Mouse (Mus musculus) cerebellum, adult 2 months (tissue): ENCODE measurements around the gene Adcy10. TPM values are rescaled to one million over a fixed set of nuclear protein-coding genes. Genes with fewer than 3 reads are reported as not detected.

Source experiments
- DNase-seq, 2 experiments: peaks; one replicate each; pipeline ENCODE4 v3.0.0; 2021
- H3K27ac ChIP-seq: fragments of 200-500 bp; 2 replicates; pipeline ENCODE4 v1.5.1; 2012; ENCODE audit warnings: low read length, control low read depth, inconsistent platforms; ENCODE audit not compliant: insufficient read depth
- H3K27me3 ChIP-seq: fragments of 200-500 bp; 2 replicates; pipeline ENCODE4 v1.6.1; 2012; ENCODE audit warnings: inconsistent platforms, mild to moderate bottlenecking, low read length, moderate library complexity; ENCODE audit not compliant: control insufficient read depth, insufficient read depth
- H3K4me1 ChIP-seq: fragments of 200-500 bp; 2 replicates; pipeline ENCODE4 v1.6.1; 2011; ENCODE audit warnings: low read length; ENCODE audit not compliant: control insufficient read depth, insufficient read depth
- H3K4me3 ChIP-seq: fragments of 200-500 bp; replicated peaks from 2 replicates; pipeline ENCODE3; 2011; ENCODE audit warnings: mild to moderate bottlenecking, low read depth, low read length, control low read depth; ENCODE audit not compliant: insufficient read depth
- CTCF ChIP-seq: fragments of 200-500 bp; IDR thresholded peaks from 2 replicates; pipeline ENCODE4 v1.5.1; 2011; ENCODE audit warnings: low read depth, mild to moderate bottlenecking, control low read depth, low read length, moderate library complexity, borderline replicate concordance; ENCODE audit not compliant: insufficient read depth
- POLR2A ChIP-seq: fragments of 200-500 bp; IDR thresholded peaks from 2 replicates; pipeline ENCODE4 v1.6.1; 2011; ENCODE audit warnings: low read length, control low read depth, borderline replicate concordance; ENCODE audit not compliant: insufficient read depth
- WGBS: fragments of 180-500 bp; shearing (Covaris S2); methylation state at CpG from one replicate; pipeline ENCODE4 v1.1.7; 2018; 5-methylcytosine and 5-hydroxymethylcytosine counted together
- polyA plus RNA-seq: library from polyadenylated mRNA; depleted of rRNA; stranded (reverse); fragments of >200 nt; gene quantifications from 2 replicates; pipeline ENCODE4 v1.2.3, GENCODE M21; 2012

Adcy10 gene
- polyA plus RNA-seq, 1 experiment, result 0.28 TPM

DNA sequence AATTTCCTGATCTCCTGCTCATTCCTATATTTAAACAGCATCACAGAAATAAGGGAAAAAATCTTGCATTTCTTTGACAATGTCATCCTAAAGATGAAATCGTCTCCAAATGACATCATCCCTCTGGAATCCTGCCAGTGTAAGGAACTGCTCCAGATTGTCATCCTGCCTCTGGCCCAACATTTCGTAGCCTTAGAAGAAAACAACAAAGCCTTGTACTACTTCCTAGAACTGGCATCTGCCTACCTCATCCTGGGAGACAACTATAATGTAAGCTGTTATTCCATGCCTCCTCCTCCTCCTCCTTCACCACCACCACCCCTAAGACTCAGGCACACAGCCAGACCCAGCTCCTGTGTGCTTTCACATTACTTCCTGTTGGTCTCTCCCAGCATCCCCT, 71.7 kb downstream of the Adcy10 start:
- H3K4me3 ChIP-seq, result no peak overlapping the region
- WGBS, result 8% methylated on average over 2 of the region's 2 CpGs
- 0 out of 2 replicates have a peak, but pooled peaks cover 4% of the 10 kb centered on the region for H3K4me1 ChIP-seq
- peak in 1 of 2 experiments; percentile 19 for DNase-seq
- no peak overlapping the region for H3K27ac ChIP-seq
- H3K27me3 ChIP-seq, result no peaks in the 10 kb centered on the region
- TF ChIP-seq POLR2A, result no peak
- TF ChIP-seq CTCF, result no peak

DNA sequence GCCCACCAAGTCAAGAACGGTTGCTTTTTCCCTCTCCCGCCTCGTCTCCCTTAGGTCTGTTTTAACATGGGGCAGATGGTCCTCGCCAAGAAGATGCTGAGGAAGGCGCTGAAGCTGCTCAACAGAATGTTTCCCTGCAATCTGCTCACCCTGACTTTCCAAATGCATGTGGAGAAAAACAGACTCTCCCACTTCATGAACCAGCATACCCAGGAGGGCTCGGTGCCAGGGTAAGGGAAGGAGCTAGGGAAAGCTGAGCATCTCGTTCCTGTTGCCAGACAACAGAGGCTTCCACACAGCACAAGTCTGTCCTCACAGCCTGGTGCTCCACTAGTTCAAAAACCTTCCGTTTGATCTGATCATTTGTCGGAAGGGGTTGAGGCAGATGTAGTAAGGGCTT, 74.1 kb downstream of the Adcy10 start:
- no peak overlapping the region for H3K27ac ChIP-seq
- H3K4me3 ChIP-seq, result no peak overlapping the region
- no peak for TF ChIP-seq CTCF
- no peak for TF ChIP-seq POLR2A
- 0 out of 2 replicates have a peak, but pooled peaks cover 4% of the 10 kb centered on the region for H3K4me1 ChIP-seq
- no peaks in the 10 kb centered on the region for H3K27me3 ChIP-seq
- DNase-seq, result peak; percentile 69 to 77
- whole genome bisulfite sequencing, result 9% methylated on average over 9 of the region's 9 CpGs

DNA sequence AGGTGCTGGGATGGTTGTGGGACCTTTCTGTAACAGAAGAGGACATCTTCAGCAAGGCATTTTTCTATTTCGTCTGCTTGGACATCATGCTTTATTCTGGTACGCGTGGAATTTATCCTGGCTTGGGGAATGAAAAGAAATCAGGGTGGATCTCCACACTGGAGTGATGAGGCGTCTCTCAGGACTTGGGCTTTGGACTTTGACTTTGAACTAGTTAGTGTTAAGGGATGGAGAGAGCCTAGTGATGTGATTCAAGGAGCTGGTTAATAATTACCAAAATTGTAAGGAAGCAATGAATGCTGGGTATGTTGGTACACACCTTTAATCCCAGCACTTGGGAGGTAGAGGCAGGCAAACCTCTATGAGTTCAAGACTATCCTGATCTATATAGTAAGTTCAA, 80.3 kb downstream of the Adcy10 start:
- no peaks in the 10 kb centered on the region for H3K4me1 ChIP-seq
- H3K27ac ChIP-seq, result no peak overlapping the region
- H3K27me3 ChIP-seq, result no peaks in the 10 kb centered on the region
- H3K4me3 ChIP-seq, result no peak overlapping the region
- TF ChIP-seq POLR2A (no peak), CTCF (no peak)
- DNase-seq, result no peak
- WGBS, result 95% methylated on average over 4 of the region's 4 CpGs

DNA sequence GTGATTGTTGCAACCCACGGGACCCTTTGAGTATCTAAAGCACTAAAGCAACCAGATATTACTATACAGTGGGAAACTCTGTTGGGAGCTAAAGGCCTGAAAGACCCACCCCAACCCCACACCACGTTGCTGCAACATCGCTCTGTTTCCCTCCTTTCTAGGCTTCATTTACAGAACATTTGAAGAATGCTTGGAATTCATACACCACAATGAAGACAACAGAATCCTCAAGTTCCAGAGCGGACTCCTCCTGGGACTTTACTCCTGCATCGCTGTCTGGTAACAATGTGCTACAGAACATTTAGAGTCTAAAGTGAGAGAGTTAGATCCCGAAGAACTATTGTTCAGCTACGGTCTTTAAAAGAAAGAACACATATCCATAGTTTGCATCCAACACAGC, 82.5 kb downstream of the Adcy10 start:
- WGBS, result 65% methylated on average over 7 of the region's 7 CpGs
- H3K4me1 ChIP-seq, result no peaks in the 10 kb centered on the region
- TF ChIP-seq POLR2A (no peak), CTCF (no peak)

DNA sequence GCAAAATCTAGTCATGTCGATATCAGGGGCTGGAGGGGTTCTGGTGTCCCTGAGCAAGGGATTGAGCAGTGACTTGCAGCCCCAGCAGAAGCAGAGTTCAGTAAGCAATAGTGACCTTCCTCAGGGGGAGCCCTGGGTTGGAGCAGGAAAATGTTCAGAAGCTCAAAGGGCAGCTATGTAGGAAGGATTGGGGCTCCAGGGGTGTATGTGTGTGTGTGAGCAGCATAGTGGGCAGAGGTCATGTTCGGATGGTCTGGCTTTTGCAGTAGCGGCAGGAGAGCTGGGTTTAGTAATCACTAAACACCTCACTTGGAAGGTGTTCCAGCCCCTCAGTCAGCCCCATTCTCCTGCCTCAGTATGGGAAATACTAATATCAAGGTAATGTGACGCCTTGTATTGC, 91.0 kb downstream of the Adcy10 start:
- TF ChIP-seq CTCF (no peak), POLR2A (no peak)
- no peak for DNase-seq
- Histone ChIP-seq H3K27ac (no peak overlapping the region), H3K27me3 (no peaks in the 10 kb centered on the region), H3K4me1 (no peaks in the 10 kb centered on the region), H3K4me3 (no peak overlapping the region)
- 84% methylated on average over 4 of the region's 4 CpGs for WGBS

More for the DNA sequence above, 82.5 kb downstream of the Adcy10 start:
- Histone ChIP-seq H3K27ac (no peak overlapping the region), H3K27me3 (no peaks in the 10 kb centered on the region), H3K4me3 (no peak overlapping the region)
- no peak for DNase-seq

DNA sequence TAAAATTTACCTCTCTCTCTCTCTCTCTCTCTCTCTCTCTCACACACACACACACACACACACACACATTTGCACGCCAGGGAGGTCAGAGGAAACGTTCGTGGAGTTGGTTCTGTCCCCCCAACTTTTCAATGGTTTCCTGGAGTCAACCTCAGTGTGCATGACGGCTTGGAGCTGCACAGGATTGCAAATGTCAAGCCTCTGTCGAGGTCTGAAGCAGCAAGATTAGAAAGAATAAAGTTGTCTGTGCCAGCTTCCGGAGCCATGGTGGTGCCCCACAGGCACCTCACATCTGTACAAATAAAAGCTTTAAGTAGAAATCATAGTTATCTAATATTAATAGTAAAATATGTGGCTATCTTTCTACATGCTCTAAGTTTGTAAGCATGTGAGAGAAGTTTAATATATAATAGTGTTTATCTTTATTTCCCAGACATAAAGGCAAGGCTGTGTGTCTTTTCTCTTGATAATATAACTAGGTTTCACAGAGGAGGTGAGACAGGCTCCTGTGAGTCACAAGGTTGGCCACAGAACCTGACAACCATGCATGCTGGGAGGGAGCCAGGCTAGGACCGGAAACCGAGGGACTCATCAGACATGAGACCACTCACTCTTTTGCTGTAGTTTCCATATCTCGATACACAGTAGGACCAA, 91.6 kb downstream of the Adcy10 start:
- H3K4me1 ChIP-seq, result no peaks in the 10 kb centered on the region
- 77% methylated on average over 9 of the region's 9 CpGs for WGBS
- no peaks in the 10 kb centered on the region for H3K27me3 ChIP-seq
- H3K27ac ChIP-seq, result no peak overlapping the region
- DNase-seq, result no peak
- TF ChIP-seq POLR2A (no peak), CTCF (no peak)
- no peak overlapping the region for H3K4me3 ChIP-seq

DNA sequence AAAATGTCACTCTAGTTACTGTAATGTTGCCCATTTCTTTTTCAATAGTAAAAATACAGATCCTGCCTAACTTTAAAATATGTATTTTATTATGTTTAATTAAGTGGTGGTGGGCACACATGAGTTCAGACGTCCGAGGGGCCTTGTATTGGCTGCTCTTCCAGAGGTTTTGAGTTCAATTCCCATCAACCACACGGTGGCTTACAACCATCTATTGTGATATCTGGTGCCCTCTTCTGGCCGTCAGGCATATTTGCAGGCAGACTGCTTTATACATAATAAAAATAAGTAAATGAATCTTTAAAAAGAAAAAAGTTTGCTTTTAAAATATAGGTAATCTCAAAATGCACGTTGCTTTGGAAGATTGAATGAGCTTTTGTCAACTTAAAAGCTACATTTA, 94.3 kb downstream of the Adcy10 start:
- DNase-seq, result no peak
- WGBS, result 53% methylated on average over 5 of the region's 5 CpGs
- Histone ChIP-seq H3K4me3 (no peak overlapping the region), H3K4me1 (peaks cover 2% of the 10 kb centered on the region), H3K27me3 (no peaks in the 10 kb centered on the region), H3K27ac (no peak overlapping the region)
- no peak for TF ChIP-seq POLR2A
- peak; percentile 12; the same call in 1 of the 2 replicates for TF ChIP-seq CTCF

DNA sequence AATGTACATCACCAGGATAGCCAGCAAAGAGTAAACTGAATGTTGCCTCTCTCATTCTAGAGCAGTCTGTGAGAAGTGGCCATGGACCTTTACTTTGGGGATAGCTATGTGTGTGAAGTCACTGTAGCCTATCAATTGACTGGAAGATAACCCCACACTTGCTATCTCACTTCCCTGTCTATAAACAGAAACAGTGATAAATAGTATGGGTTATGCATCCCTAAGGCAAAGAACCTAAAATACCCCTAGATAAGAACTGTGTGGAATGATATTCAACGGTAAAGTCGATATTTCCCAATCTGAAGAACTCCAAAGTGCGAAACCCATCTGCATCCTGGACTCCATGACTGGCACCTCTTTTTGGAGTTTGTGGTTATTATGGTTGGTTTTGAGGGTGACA, 96.3 kb downstream of the Adcy10 start:
- no peak overlapping the region for H3K4me3 ChIP-seq
- peaks cover 7% of the 10 kb centered on the region for H3K4me1 ChIP-seq
- no peak for DNase-seq
- WGBS, result 95% methylated on average over 3 of the region's 3 CpGs
- no peaks in the 10 kb centered on the region for H3K27me3 ChIP-seq
- no peak for TF ChIP-seq POLR2A
- TF ChIP-seq CTCF, result no peak
- H3K27ac ChIP-seq, result no peak overlapping the region
